Mouse (Mus musculus) gastrocnemius, adult 8-10 months (tissue): ENCODE data around the gene Fcgrt. TPM values are rescaled to one million over a fixed set of nuclear protein-coding genes. Genes with fewer than 3 reads are reported as not detected.
A peak's percentile ranks its signal among the peaks of the same experiment; 100 is the strongest.
"Not testable (repeated sequence)": the region's sequence is repeated elsewhere in the genome, so short reads cannot be mapped to it uniquely, and the experiment has no call there.

Experiments used
- DNase-seq, 2 experiments: peaks; one replicate each; pipeline ENCODE4 v3.0.0; 2022; ENCODE audit warnings: low spot score in 2 of 2
- total RNA-seq, 4 experiments: library from RNA; stranded (reverse); gene quantifications; 2 replicates each; pipeline ENCODE4 v1.2.4; 2022

Gene Fcgrt
- total RNA-seq, 4 experiments from 2014 or later: 23.8 to 37.0 (median 30.0) TPM

GRCm38 (mm10) chr7:45110089-45110488, 6.4 kb upstream of the Fcgrt start:
- not testable (repeated sequence) for DNase-seq

DNA sequence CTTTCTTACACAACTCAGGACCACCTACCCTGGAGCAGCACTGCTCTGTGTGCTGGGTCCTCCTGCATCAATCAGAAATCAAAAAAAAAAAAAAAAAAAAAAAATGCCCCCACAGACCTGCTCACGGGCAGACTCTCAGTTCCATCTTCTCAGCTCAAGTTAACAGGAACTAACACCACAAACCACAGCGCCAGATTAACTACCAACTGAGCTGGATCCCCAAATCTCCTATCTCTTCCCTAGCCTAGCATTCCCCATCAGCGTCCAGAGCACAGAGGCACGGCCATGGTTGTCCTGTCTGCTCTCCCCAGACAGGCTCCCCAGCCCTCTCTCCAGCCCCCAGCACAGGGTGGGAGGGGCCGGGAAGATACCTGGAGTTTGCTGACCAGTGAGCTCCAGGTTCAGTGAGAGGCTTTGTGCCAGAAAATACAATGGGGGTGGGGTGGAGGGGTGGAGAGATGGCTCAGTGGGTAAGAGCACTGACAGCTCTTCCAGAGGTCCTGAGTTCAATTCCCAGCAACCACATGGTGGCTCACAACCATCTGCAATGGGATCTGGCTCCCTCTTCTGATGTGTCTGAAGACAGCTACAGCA, 3.5 kb upstream of the Fcgrt start:
- DNase-seq: no peak

DNA sequence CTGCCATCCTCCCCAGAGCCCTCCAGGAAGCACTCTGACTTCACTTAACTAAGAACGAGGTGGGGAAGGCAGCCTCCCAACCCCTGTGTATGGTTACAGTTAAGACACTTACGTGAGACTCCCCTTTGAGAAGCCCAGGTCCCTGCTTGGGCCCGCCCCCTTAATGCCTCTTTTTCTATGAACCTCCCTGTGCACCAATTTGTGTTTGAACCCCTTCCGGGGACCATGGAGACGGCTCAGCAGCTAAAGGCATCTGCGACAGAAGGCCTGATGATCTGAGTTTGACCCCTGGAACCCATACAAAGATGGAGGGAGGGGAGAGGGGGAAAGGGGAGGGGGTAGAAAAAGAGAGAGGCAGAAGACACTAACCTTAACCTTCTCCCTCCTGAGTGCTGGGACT, 2.8 kb upstream of the Fcgrt start:
- DNase-seq: no peak

GRCm38 (mm10) chr7:45105491-45105890, 1.8 kb upstream of the Fcgrt start:
- DNase-seq: no peak

DNA sequence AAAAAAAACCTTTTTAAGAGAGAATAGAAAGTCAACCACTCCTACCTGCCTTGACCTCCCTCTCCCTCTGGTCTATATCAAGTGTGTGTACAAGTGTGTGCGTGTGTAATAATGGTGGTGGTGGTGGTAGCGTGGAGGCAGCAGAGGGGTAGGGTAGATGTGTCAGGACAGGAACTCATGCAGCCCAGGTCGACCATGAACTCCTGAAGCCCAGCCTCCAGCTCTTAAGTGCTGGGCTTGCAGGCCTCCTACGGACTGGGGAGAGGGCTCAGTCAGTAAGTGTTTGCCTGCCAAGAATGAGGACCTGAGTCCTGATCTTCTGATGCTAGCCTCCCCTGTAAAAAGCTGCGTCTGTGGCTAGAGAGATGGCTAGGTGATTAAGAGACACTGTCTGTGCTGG, 1.3 kb upstream of the Fcgrt start:
- DNase-seq: no peak

- no peak for DNase-seq
Measured at GRCm38 (mm10) chr7:45102940-45103585, 588 bp downstream of the Fcgrt start.

DNA sequence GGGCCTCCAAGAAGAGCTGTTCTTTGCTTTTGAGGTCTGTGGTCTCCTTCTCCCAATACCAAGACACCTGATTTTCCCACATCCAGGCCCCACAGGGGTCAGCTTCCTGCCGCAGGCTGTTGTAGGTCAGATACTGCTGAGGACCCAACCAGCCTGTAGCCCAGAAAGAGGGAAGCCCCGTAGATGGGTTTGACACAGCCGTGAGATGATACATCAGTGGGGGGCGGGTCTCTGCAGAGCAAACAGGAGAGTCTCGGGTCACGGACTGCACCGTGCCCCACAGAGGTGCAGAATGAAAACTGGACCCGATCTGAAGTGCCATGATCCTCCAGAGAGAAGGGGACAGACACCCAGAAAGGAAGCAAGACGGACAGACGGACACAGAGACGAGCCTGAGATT, 1.2 kb downstream of the Fcgrt start:
- no peak for DNase-seq

DNA sequence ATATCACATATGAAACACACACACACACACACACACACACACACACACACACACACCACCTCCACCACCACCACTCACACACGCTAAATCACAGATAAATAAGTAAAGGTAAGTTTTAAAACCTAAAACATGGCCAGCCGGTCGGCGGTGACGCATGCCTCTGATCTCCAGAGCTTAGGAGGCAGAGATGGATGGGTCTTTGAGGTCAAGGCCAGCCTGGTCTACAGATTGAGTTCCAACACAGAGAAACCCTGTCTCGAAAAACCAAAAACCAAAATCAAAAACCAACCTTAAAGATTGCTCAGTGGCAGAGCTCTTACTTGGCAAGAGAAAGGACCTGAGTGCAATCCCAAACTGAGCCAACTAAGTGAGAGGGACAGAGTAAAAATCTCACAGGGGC, 3.6 kb downstream of the Fcgrt start:
- no peak for DNase-seq

- no peak for DNase-seq
Measured at GRCm38 (mm10) chr7:45098541-45099240, 5.0 kb downstream of the Fcgrt start.

DNA sequence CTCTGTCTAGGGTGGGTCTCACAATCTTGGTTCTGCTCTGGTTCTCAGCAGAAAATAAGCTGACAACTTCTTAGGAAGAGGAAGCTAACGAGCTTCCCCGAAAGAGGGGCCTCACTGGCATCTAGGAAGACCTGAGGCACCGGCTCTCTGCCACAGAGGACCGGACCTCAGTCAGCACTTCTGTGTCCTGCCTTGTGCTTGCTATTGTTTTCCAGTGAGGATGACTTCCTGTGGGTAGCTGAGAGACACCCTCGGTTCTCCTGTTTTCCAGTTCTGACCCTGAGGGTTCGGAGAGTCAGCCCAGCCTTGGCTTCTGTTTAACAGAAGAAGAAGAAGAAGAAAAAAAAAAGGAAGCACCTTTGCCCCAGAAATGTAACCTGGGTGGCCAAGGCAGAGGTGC, 6.2 kb downstream of the Fcgrt start:
- DNase-seq: no peak

DNA sequence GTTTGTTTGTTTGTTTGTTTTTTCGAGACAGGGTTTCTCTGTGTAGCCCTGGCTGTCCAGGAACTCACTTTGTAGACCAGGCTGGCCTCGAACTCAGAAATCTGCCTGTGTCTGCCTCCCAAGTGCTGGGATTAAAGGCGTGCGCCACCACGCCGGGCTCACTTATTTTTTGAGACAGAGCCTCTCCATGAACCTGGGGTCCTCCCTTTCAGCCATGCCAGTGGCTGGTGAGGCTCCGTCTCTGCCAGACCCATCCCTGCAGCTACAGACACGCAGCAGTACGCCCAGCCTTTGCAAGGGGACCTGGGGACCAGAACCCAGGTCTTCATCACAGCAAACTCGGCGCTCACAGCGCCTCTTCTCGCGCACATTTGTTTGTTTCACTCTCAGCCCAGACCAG, 7.7 kb downstream of the Fcgrt start:
- DNase-seq: not testable (repeated sequence)

- DNase-seq: no peak
Measured at GRCm38 (mm10) chr7:45095367-45095766, 8.3 kb downstream of the Fcgrt start.

DNA sequence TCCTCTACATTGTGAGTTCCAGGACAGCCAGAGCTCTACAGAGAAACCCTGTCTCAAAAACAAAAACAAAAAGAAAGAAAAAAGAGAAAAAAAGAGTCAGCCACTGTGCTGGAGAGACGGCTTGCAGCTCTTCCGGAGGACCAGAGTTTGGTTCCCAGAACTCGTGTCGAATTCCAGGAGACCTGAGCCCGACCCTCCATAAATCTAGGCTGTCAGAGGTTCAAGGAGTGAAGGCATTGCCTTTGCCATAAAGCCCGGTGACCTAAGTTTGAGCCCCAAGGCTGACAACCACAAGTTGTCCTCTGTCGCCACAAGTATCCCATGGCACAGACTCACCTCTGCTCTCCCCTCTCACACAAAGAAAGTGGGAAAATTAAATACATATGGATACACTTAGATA, 9.5 kb downstream of the Fcgrt start:
- DNase-seq: no peak

DNA sequence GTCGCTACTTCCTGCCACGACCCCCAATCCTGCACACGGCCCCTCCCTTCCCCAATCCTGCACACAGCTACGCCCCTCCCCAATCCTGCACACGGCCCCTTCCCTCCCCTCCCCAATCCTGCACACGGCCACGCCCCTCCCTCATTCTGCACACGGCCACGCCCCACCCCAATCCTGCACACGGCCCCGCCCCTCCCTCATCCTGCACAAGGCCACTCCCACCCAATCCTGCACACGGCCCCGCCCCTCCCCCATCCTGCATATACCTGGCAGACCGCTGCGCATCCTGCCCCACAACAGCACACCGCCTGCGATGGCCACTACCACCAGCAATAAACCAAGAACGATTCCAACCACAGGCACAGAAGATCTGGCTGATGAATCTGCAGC, 10.1 kb downstream of the Fcgrt start:
- DNase-seq: no peak

GRCm38 (mm10) chr7:45092828-45093515, 10.7 kb downstream of the Fcgrt start:
- DNase-seq: no peak

GRCm38 (mm10) chr7:45092048-45092447, 11.6 kb downstream of the Fcgrt start, which contains the start of gene Rcn3:
Gene Rcn3 (minus strand): TSS chr7:45092221.
- peak; percentile 69 to 78 for DNase-seq

DNA sequence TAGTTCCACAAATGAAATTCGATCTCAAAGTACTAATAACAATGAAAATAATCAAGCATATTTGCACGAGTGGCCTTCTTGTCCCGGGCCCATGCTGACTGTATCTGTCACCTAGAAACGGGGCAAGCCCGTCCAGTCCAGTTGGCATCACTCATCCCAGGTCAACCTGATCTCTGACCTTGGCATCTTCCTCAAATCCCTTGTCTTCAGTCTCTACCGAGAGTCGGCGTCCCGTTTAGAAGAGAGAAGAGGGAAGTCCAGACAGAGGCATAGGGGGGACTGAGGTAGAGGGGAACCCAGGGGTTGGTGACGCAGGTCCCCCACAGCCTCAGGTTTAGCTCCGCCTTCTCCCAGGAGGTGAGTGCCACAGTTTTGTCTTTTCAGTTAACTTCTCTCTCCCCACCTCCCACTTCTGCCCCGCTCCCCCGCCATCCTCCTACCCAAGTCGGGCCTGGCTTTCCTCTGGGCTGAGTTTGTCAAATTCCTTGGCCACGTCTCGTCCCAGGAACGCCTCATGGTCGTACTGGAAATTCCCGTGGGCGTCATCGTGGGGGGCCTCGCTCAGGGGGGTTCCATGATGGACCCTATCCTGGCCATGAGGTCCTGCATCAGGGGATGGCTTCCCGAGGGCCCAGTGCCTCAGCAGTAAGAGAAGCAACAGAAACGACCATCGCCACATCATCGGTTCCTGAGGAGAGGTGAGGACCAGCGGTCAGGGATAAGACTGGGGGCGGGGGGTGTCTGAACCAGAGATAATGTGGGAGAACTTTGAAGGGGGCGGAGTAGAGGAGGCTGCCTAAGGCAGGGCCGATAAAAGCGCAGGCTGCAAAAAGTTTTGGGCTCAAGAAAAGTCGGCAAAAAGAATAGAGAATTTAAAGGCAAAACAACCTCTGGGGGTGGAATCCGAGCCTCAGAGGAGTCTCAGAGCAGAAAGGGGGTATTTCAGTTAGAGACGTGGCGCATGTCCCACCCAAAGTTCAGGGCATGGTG, 12.4 kb downstream of the Fcgrt start:
- DNase-seq: no peak

DNA sequence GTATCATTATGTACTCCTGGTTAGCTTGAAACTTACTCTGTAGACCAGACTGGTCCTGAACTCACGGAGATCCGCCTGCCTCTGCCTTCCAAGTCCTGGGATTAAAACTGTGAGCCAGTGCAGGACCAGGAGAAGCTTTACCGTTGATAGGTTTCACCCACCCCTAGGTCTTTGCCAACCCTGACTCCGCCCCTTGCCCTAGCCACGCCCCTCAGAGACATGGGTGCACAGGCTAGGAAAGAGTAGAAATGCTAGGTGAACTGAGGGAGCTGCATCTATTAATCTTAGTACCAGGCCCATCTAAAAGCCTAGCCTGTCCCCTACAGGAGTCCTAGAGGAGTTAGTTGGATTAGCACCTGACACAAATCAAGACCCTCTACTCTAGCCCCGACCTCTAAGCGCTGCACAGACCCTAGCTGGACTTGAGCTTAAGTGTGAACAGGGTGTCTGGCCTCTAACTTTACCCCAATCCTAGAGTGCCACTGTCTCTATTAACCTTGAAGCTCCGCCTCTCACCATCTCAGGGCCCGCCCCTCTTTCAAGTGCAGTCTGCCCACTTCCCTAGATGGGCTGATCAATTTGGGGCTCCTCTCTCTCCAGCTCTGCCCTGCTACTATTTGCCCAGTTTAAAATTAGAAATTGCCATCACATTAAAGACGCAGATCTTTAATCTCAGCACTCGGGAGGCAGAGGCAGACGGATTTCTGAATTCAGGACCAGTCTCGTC, 13.2 kb downstream of the Fcgrt start:
- no peak for DNase-seq

- no peak for DNase-seq
Measured at GRCm38 (mm10) chr7:45088597-45088996, 15.1 kb downstream of the Fcgrt start.

GRCm38 (mm10) chr7:45086084-45086483, 17.6 kb downstream of the Fcgrt start:
- no peak for DNase-seq
